Mouse (Mus musculus): ENCODE results near the gene Gpr176.

The Gpr176 gene

GRCm38 (mm10) chr2:118372561-118372900, 688 bp downstream of the Gpr176 start:
- DNase-seq = no peak

- DNase-seq = no peak
Measured at GRCm38 (mm10) chr2:118371841-118372240, 1.4 kb downstream of the Gpr176 start.

- no peak for DNase-seq
Measured at GRCm38 (mm10) chr2:118355138-118355719, 18.0 kb downstream of the Gpr176 start.

- peak; percentile 12 for DNase-seq
Measured at GRCm38 (mm10) chr2:118353916-118354403, 19.3 kb downstream of the Gpr176 start.

GRCm38 (mm10) chr2:118353498-118353897, 19.7 kb downstream of the Gpr176 start:
- peak; percentile 8 for DNase-seq

GRCm38 (mm10) chr2:118345535-118345934, 27.7 kb downstream of the Gpr176 start:
- DNase-seq = no peak

- no peak for DNase-seq
Measured at GRCm38 (mm10) chr2:118343897-118344296, 29.3 kb downstream of the Gpr176 start.

GRCm38 (mm10) chr2:118341295-118341694, 31.9 kb downstream of the Gpr176 start:
- no peak for DNase-seq

- DNase-seq = no peak
Measured at GRCm38 (mm10) chr2:118336084-118336483, 37.1 kb downstream of the Gpr176 start.

GRCm38 (mm10) chr2:118322663-118323062, 50.6 kb downstream of the Gpr176 start:
- no peak for DNase-seq

GRCm38 (mm10) chr2:118321804-118322203, 51.4 kb downstream of the Gpr176 start:
- no peak for DNase-seq

GRCm38 (mm10) chr2:118321094-118321493, 52.1 kb downstream of the Gpr176 start:
- DNase-seq = no peak

GRCm38 (mm10) chr2:118320519-118320918, 52.7 kb downstream of the Gpr176 start:
- no peak for DNase-seq

GRCm38 (mm10) chr2:118319176-118319575, 54.0 kb downstream of the Gpr176 start:
- DNase-seq = no peak

- no peak for DNase-seq
Measured at GRCm38 (mm10) chr2:118316939-118317338, 56.3 kb downstream of the Gpr176 start.

- DNase-seq = no peak
Measured at GRCm38 (mm10) chr2:118315656-118316402, 57.4 kb downstream of the Gpr176 start.

GRCm38 (mm10) chr2:118307561-118307960, 65.7 kb downstream of the Gpr176 start:
- DNase-seq = no peak

- DNase-seq = no peak
Measured at GRCm38 (mm10) chr2:118306966-118307365, 66.3 kb downstream of the Gpr176 start.

- no peak for DNase-seq
Measured at GRCm38 (mm10) chr2:118306522-118306895, 66.7 kb downstream of the Gpr176 start.

- no peak for DNase-seq
Measured at GRCm38 (mm10) chr2:118305827-118306521, 67.2 kb downstream of the Gpr176 start.

GRCm38 (mm10) chr2:118303456-118303855, 69.8 kb downstream of the Gpr176 start:
- DNase-seq = no peak

GRCm38 (mm10) chr2:118301656-118302055, 71.6 kb downstream of the Gpr176 start:
- DNase-seq = no peak

GRCm38 (mm10) chr2:118301041-118301545, 72.1 kb downstream of the Gpr176 start:
- DNase-seq = no peak

- DNase-seq = no peak
Measured at GRCm38 (mm10) chr2:118299981-118300380, 73.2 kb downstream of the Gpr176 start.
